Mouse (Mus musculus) left cerebral cortex, adult 2 months (tissue): Measurements from ENCODE around the gene Rundc3b. TPM values are rescaled to one million over a fixed set of nuclear protein-coding genes. Genes with fewer than 3 reads are reported as not detected.

Experiments
- DNase-seq, 2 experiments: peaks; one replicate each; pipeline ENCODE4 v3.0.0; 2021 to 2022; ENCODE audit warnings: low spot score in 2 of 2, mixed read lengths in 1 of 2; ENCODE audit errors: extremely low spot score in 1 of 2
- H3K27ac ChIP-seq: fragments of 200-600 bp; 2 replicates; pipeline ENCODE4 v1.8.1; 2022
- H3K4me3 ChIP-seq: fragments of 200-600 bp; 2 replicates; pipeline ENCODE4 v1.8.1; 2022
- CTCF ChIP-seq: fragments of 200-600 bp; IDR thresholded peaks from 2 replicates; pipeline ENCODE4 v1.8.1; 2022; ENCODE audit warnings: antibody characterized with exemption, mild to moderate bottlenecking, moderate library complexity
- intact Hi-C: fragments of 180-260 bp; cut with DNase I; formaldehyde crosslinking; loops from one replicate; pipeline ENCODE4 v1.15.1; 2025
- long read RNA-seq, 2 experiments: library from polyadenylated mRNA; stranded (forward); transcript quantifications; one replicate each; pipeline ENCODE4 v2.0.0; 2021; ENCODE audit warnings: borderline mapping rate in 2 of 2
- total RNA-seq, 2 experiments: library from RNA; stranded (reverse); gene quantifications; 2 replicates each; pipeline ENCODE4 v1.2.3; 2021

The Rundc3b gene
- 10 to 100 TPM; 32.4 to 34.1 TPM for total RNA-seq
- long read RNA-seq, experiment 1, transcript Rundc3b-201 (10 exons, 3,677 nt) = major isoform, 23 of 42 reads
- long read RNA-seq, experiment 1, transcript Rundc3b-202 (11 exons, 1,891 nt) = minor isoform, 7 of 42 reads
- long read RNA-seq, experiment 1, partial matches to known transcripts = 5 of 42 reads
- long read RNA-seq, experiment 1, other reads (novel, unspliced or antisense) = 7 of 42 reads
- long read RNA-seq, experiment 2, transcript Rundc3b-201 (10 exons, 3,677 nt) = major isoform, 10 of 18 reads
- long read RNA-seq, experiment 2, partial matches to known transcripts = 0 of 18 reads
- long read RNA-seq, experiment 2, other reads (novel, unspliced or antisense) = 6 of 18 reads

DNA sequence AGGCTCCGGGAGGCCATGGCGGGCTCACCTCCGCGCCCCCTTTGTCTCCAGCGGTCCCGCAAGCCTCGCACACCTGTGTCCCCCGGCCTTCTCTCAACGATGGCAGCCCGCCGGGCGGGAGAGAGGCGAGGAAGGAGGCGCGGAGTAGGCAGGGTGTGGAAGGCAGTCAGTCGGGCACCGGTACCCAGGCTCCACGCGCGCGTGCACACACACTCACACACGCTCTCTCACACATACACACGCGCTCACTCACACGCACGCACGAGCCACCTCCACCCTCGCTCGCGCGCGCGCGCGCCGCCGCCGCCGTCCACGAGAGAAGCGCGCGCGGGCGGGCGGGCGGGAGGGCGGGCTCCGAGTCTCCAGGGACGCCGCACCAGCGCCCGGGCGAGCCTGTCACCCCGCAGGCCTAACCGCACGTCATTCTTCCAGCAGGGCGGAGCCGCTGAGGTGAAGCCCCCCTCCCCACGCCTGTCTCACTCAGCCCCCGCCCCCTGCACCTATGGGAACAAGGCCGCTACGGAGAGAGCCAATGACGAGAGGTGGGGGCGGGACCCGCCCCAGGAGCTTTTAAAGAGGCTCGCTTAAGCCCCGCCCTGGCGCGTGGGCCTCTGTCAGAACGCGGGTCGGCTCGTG is at the start of gene Rundc3b:
Gene Rundc3b (minus strand): TSS at position 357 of the 636 bp plus-strand sequence.
- TF ChIP-seq CTCF = no peak
- peak within 1 kb of the TSS; percentile 90 for H3K4me3 ChIP-seq
- intact Hi-C loops = no loop called here
- H3K27ac ChIP-seq = peak within 1 kb of the TSS; percentile 92
- DNase-seq = peak; percentile 92

DNA sequence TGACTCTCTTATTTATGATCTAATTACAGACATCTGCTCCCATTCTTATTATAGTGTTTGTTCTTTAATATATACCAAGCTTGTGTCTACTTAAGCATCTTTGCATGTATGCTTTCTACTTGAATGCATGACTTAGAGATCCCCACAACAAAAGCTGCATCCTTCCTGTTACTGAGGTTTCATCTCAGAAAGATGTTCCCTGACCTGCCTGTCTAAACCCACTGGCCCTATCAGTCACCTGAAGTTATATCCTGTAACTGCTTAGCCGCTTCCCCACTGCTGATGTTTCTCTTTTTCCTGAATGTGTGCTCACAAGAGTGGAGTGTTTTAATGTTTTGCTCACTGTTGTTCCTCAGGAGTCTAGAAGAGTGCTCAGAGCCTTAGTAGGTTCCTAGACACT is 46.9 kb upstream of the Rundc3b start:
- no peak overlapping the region for H3K4me3 ChIP-seq
- intact Hi-C loops = no loop called here
- DNase-seq = no peak
- TF ChIP-seq CTCF = no peak
- H3K27ac ChIP-seq = no peak overlapping the region

DNA sequence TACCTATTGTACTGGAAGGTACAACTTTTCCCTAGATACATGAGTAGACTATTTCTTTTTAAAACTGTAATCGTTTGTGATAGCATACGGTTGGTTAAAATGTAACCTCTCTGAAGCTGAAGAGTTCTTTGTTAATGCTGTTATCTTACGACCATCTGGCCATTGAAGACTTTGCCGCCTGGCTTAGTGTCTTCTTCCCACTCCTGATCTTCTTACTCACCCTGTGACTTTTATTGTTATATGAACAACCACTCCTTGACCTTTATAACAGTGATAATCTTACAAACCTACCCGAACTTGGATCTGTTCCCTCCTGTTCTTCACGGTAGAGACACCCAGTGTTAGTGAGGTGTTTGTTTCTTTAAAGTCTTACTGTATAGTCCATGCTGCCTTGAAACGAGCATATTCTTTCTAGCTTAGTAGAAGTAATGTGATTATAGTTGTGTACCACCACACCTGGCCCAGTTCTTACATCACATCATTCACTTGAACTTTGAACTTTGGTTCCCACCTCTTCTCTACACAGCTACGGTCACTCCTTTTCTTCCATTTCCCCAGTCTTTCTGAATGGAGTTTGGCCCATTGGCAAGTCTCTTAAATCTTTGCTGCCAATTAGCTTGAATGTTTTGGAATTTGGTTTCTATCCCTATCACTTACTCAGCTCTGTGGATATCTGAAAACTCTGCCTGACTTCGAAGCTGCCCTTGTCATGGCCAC is 45.2 kb upstream of the Rundc3b start:
- no peak overlapping the region for H3K27ac ChIP-seq
- no peak for TF ChIP-seq CTCF
- DNase-seq = no peak
- no peak overlapping the region for H3K4me3 ChIP-seq
- intact Hi-C loops = no loop called here

DNA sequence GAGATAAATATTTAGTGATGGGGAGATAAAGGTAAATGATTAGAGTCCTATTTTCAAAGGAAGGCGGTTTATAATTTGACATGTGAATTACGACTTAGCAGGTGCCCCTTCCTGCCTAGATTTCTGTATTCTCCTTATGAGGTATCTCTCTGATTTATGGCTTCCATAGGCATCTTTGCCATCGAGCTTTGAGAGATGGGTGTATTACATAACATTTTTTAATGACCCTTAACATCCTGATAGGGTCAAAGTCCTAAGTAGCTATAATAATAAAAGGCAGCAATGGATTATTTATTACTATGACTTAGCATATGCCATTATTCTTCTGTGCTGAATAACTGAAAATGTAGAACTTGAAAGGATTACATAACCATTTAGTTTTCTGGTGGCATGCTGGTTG is 41.9 kb upstream of the Rundc3b start:
- no peak overlapping the region for H3K4me3 ChIP-seq
- intact Hi-C loops = no loop called here
- DNase-seq = no peak
- H3K27ac ChIP-seq = no peak overlapping the region
- TF ChIP-seq CTCF = no peak

DNA sequence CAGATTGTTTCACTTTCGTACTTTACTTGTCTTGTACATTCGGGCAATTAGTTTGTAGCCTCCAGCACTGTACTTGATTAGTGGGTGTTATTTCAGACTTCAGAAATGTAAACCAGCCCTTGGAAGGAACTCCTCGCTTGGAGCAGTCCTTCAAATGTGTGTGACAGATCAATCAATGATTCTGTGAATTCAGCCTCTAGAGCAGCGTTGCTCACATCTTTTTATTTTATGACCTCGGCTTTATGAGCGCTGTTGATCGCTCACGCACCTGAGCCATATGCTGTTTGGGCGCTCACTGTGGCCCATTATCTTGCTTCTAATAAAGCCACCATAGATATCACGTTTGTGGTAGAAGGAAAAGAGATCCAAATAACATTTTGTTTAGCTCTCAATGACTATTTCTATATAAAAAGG is 38.0 kb upstream of the Rundc3b start:
- intact Hi-C loops = no loop called here
- TF ChIP-seq CTCF = no peak
- no peak for DNase-seq
- H3K4me3 ChIP-seq = peak overlapping the region; percentile 47
- no peak overlapping the region for H3K27ac ChIP-seq

DNA sequence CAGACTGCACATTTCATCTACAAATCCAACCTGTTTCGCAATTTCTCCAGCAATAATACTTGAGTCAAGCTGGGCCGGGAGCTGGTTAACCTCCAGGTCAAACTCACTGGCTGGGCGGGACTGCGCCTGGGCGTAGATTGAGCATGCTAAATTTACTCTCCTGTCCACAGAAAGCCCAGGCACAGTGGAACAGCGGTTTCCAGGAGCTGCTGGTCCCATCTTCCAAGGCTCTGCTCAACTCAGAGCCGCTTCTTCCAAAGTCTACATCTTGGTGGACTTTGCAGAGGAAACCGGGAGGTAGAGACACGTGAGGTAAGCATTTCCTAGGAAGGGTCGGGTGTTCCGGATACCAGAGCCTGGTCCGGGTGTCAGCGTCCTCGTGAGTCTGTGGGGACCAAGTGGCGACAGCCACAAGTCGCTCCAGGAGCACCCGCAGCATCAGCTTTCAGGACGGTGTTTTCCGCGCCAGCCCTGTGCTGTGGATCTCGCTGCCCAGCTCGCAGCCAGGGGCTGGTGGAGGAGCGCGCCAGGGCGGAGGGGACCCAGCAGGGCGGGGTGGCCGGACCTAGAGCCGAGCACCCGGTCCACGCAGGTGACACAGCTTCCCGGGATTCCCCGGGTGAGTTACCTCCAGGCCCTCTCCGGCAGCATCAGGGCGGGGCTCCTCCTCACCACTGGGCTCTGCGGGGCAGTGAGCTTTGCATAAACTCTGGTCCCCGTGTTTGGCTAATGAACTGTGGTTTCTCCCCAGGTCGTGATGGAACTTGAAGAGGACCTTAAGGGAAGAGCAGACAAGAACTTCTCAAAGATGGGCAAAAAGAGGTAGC is 37.4 kb upstream of the Rundc3b start, which contains the start of gene Abcb1a:
Gene Abcb1a (plus strand): TSS at position 167 of the 827 bp plus-strand sequence.
- peak; percentile 9 to 13 for DNase-seq
- intact Hi-C loops = no loop called here
- TF ChIP-seq CTCF = no peak
- Histone ChIP-seq H3K27ac (no peak within 1 kb of the TSS), H3K4me3 (peak within 1 kb of the TSS; percentile 47)

DNA sequence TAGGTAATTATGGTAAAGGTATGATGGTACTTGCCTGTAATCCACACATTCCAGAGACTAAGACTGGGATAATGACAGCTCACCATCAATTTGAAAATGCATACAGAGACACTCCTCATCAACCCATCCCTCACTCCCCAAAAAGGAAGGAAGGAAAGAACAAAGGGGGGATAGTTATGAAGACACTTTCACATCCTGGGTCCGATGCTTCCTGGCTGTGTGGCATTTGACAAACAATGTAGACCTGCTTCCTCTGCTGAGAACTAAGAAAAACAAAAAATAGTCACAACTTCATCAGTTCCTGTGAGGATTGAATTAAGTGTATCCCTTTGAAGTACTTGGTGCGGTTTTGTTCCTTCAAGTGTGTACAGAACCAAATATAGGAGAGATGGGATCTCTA is 29.3 kb upstream of the Rundc3b start:
- no peak for DNase-seq
- intact Hi-C loops = no loop called here
- no peak for TF ChIP-seq CTCF
- Histone ChIP-seq H3K27ac (no peak overlapping the region), H3K4me3 (no peak overlapping the region)

DNA sequence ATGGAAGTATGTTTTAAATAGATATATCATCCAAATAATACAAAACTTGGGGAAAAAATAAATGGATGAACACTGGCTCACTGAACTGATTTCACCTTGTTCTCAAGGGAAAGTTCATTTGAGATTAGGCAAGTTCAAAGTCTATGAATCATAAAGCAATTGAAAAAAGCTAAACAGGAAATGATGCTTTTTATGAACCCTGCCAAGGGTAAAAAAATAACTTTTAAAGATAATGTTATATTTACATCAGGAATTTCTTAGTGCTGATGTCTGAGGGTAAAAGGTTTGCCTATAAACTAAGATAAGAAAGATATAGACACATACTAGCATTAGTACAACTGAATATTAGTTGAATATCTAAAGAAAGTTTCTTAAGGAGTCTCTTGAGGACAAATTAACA is 26.0 kb upstream of the Rundc3b start:
- H3K4me3 ChIP-seq = no peak overlapping the region

DNA sequence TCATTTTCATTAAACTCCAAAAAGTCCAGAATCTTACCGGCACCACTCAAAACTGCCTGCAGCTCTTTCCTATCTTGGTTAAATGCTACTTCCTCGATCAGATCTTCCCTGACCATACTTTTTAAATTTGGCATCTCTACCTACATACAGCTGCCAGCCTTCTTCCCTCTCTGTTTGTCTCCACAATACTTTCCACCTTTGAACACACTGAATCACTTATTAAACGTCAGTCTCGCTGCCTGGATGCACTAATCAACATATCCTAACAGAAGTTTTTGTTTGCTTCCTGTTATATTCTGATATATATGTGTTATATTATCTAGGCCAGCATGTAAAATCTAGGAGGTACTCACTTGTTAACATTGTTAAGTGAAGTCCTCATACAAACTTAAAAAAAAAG is 25.5 kb upstream of the Rundc3b start:
- TF ChIP-seq CTCF = no peak
- no peak for DNase-seq
- intact Hi-C loops = no loop called here
- H3K27ac ChIP-seq = no peak overlapping the region
- no peak overlapping the region for H3K4me3 ChIP-seq

More for the DNA sequence above, 26.0 kb upstream of the Rundc3b start:
- no peak overlapping the region for H3K27ac ChIP-seq
- TF ChIP-seq CTCF = no peak
- intact Hi-C loops = no loop called here
- no peak for DNase-seq

DNA sequence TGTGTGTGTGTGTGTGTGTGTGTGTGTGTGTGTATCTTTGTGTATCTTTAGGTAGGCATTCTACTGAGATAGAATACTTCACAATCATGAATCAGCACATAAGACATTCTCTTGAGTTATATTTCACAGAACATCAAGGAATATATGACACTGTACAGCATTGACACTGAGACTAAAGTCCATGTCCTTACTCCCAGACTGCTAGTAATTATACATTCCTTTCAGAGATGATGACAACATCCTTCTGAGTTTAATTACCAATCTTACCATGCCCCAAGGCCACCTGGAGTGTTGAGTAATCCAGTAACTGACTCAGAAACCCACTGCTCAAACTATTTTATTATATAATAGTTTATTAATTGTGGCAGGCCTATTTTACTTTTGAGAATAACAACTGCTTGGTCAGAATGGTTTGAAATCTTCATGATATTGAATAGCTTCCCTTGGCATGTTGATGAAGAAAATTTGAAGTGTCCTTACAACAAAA is 11.8 kb upstream of the Rundc3b start:
- intact Hi-C loops = no loop called here
- TF ChIP-seq CTCF = no peak
- Histone ChIP-seq H3K4me3 (no peak overlapping the region), H3K27ac (no peak overlapping the region)
- no peak for DNase-seq

DNA sequence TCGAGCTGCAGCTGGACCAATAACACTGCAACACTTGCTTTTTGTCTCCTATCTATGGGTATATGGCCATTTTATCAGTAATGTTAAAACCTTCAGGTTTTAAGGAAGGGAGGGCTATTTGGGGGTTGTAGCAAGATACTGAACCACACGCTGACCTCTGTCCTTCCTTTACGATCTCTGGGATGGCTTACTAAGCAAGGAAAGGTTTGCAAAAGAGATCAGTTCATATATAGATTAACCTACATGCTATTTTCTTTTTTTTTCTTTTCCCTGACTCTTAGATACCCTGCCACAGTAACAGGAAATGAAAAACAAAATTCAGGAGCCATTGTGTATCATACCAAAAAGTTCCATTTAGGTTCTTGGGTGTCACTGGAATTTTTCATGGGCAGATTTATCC is 10.1 kb upstream of the Rundc3b start:
- no peak overlapping the region for H3K4me3 ChIP-seq
- TF ChIP-seq CTCF = no peak
- no peak for DNase-seq
- intact Hi-C loops = no loop called here
- H3K27ac ChIP-seq = no peak overlapping the region
